Mouse (Mus musculus) cerebellum, adult 2 months (tissue): ENCODE results near the gene Sec23ip.

ENCODE experiments used
- CTCF ChIP-seq: fragments of 200-500 bp; IDR thresholded peaks from 2 replicates; pipeline ENCODE4 v1.5.1; 2011; ENCODE audit warnings: low read depth, mild to moderate bottlenecking, control low read depth, low read length, moderate library complexity, borderline replicate concordance; ENCODE audit not compliant: insufficient read depth
- POLR2A ChIP-seq: fragments of 200-500 bp; IDR thresholded peaks from 2 replicates; pipeline ENCODE4 v1.6.1; 2011; ENCODE audit warnings: low read length, control low read depth, borderline replicate concordance; ENCODE audit not compliant: insufficient read depth

DNA sequence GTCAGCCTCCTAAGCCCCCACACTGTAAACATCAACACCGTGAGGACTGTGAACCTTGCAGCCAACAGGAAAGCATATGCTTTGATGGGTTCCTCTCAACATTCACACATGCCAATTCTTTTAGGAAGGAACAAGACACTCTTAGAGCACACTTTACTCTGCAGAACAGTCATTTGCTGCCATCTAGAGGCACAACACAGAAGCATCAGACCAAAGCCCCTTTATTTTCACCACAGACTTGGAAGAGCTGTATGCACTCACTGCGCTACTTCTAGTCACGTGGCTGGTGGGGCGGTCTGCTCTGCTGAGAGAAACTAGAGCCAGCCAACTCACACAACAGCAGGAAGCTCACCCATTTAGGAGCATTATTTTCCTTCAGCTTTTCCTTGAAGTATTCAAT lies 20.0 kb upstream of the Sec23ip start:
- no peak for TF ChIP-seq POLR2A
- peak; percentile 48; the same call in 1 of the 2 replicates for TF ChIP-seq CTCF
